Mouse (Mus musculus) inflammation-experienced regulatory T-cells, adult 6 months (primary cell): ENCODE data around the gene Myh11. TPM values are rescaled to one million over a fixed set of nuclear protein-coding genes. Genes with fewer than 3 reads are reported as not detected.

Experiments
- ATAC-seq: one replicate; pipeline ENCODE4 v1.8.0; 2017
- polyA plus RNA-seq, 3 experiments: library from polyadenylated mRNA; unstranded; fragments of 100-300 nt; shearing (Covaris generic); gene quantifications; one replicate each; pipeline ENCODE4 v1.2.1; 2017

The Myh11 gene
- polyA plus RNA-seq, 3 experiments from 2014 or later = 0.10 TPM; not detected in 2

- no peak for ATAC-seq
Observed at GRCm38 (mm10) chr16:14265203-14265920, 25.8 kb downstream of the Myh11 start.

DNA sequence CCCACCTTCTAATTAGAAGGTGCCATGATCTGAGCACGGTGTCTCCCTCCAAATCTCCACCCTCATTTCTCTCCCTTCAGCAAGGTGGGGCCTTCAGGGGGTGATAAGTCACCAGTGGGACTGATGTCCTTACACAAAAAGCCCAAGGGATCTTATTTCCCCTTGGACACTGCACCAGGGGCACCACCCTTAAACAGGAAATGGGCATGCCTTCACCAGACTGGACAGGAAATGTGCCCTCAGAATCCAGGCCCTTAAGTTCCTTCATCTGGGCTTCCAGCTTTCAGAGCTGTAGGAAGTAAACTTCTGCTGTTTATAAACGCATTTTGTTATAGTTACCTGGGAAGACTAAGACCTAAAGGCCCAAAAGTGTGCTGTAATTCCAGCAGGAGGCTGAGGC, 26.7 kb downstream of the Myh11 start:
- ATAC-seq = no peak

- no peak for ATAC-seq
Observed at GRCm38 (mm10) chr16:14263241-14263640, 27.9 kb downstream of the Myh11 start.

GRCm38 (mm10) chr16:14262410-14262809, 28.8 kb downstream of the Myh11 start:
- no peak for ATAC-seq

- no peak for ATAC-seq
Observed at GRCm38 (mm10) chr16:14258856-14259255, 32.3 kb downstream of the Myh11 start.

DNA sequence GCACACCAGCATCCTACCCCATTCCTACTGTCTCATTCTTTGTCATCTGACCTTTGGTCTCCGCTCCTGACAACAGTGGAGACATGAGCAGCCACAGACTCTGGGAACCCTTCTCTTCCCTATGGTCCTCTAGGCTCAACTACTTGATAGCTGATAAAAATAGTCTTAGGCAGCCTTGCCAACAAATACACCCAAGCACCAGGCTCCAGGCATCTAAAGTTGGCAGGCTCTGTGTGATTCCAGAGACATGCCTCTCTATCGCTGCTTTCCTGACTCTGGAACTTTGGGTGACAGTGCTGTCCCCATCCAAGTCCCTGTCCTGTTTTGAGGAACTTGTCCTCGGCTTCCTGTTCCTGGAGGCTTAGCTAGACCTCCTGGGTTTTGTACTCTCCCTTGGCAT, 37.6 kb downstream of the Myh11 start:
- no peak for ATAC-seq

- ATAC-seq = no peak
Observed at GRCm38 (mm10) chr16:14252877-14253276, 38.3 kb downstream of the Myh11 start.

GRCm38 (mm10) chr16:14249913-14250312, 41.3 kb downstream of the Myh11 start:
- ATAC-seq = no peak

DNA sequence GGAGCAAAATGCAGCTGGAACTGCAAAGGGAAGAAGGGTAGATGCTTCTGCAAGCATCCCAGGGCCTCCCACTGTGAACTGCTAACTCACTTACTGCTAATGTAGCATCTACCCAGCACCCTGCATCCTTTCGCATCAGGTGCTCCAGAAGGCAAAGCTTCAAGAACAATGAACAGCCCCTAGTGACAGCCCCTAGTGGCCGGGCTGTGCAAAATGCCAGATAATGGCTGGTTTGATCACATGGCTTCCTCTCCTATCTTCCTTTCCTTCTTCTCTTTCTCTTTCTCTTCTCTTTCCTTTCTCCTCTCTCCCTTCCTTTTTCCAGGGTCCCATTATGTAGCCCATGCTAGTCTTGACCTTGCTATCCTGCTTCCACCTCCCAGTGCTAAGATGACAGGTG, 48.6 kb downstream of the Myh11 start:
- ATAC-seq = no peak

DNA sequence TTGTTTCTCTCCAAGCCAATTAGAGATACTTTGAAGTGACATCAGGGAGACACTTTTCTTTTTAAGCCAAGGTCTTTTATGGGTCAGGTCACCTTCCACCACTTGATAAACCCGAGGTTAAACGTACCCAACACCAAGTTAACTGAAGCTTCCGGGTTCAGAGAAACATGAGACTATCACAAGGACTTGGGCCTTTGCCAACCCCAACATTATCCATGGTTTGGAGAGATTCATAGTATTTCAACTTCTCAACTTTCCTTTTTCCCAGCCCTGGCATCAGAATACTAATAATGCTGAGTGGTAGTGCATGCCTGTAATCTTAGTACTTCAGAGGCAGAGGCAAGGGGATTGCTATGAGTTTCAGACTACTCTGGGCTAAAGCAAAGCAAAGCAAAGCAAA, 49.1 kb downstream of the Myh11 start:
- ATAC-seq = no peak

GRCm38 (mm10) chr16:14237100-14237723, 54.0 kb downstream of the Myh11 start:
- no peak for ATAC-seq

DNA sequence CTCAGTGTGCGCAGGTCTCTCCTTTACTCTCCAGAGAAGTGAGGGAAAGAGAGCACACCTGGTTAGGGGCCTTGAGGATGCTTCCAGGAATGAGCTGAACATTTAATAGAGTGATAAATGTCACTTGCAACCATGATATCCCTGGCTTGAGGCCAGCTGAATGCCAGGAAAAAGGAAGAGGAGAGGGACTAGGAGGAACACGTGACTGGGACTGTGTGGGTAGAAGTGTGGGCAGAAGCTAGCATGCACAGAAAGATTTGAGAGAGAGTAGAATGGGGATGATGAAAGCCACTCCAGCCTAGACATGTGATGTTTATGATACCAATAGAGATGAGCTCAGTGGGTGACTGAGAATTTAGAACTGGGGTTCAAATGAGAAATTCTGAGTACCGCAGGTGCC, 76.0 kb downstream of the Myh11 start:
- ATAC-seq = no peak

GRCm38 (mm10) chr16:14198798-14199197, 92.4 kb downstream of the Myh11 start:
- no peak for ATAC-seq

DNA sequence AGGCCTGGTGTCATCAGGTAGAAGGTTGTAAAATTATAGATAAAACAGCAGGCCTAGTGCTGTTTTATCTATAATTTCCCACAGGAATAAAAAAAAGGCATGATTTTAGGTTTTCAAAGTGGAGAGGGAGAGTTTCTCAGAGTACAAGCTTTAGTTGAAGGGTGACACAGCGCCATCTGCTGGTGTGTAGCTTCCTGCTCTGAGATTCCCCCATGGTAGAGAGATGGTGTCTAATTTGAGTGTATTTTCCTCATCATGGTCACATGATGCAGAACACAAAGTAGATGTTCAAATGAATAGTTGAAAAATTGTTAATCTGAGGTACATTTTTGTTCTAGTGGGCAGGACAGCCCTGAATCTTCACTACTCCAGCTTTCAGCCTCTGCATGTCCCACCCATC, 95.7 kb downstream of the Myh11 start:
- ATAC-seq = peak; percentile 46

DNA sequence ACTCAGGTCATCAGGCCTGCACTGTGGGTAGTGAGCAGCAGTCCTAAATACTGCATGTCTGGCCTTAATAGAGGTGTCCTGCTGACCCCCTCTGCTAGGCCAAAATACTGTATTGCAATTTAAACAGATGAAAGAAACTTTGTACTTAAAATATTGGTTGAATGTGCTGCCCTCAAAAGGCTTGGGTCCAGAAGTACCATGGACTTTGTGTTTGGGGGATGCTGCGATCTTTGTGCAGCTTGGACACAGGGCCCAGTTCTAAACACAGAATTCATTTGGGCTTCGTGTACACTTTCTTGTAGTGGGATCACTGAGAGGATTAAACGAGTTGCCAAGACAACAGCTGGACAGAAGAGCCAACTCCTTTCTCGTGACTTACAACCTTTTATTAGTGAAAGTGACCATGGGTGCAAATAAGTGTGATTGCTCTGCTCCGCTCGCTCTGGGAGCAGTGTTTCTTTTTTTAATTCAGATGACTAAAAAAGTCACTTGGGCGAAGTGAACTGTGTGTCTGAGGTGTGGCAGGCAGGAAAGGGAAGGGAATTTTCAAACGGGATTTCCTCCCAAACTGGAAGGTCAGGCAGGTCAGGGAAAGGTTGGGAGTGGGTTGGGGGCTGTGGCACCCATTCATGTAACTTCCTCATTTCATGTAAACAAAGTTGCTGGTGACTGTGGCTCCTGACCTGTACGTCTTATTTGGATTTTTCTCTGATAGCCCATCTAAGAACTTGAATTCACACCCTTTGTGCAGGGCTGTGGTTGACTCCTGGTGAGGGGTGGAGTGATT, 96.8 kb downstream of the Myh11 start:
- no peak for ATAC-seq

DNA sequence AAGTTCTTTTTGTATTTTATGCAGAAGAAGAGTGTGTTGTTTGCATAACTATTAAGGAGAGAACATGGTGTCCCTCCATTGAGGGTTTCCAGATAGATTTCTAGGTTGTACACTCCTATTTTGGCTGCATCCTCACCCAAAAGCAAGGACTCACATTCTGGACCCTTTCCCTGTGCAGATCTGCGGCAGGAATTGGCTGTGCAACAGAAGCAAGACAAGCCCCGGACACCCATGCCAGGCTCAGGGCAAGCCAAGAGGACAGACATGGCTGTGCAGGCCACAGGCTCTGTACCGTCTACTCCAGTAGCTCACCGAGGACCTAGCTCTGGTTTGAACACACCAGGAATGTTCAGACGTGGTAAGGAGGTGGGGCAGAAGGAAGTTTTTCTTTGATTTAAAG, 105.7 kb downstream of the Myh11 start:
- ATAC-seq = no peak

- no peak for ATAC-seq
Observed at GRCm38 (mm10) chr16:14183856-14184255, 107.3 kb downstream of the Myh11 start.

DNA sequence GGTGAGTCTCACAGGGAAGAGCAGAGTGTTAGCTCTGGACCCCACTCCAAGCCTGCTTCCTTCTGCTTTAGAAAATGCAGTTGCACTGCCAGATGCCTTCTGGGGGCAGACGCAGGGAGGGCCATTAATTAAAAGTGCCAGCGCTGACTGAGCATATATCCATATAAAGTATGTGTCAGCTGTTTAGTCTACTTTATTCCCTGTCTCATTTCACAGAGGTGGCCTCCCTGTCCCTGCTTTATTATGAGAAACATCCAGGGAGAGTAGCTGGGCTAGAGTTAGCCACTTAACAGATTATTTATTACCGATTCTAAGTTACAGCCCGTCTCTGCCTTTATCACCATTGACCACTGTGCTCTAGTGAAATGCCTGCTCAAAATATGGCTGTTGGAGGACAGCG, 108.8 kb downstream of the Myh11 start:
- no peak for ATAC-seq

DNA sequence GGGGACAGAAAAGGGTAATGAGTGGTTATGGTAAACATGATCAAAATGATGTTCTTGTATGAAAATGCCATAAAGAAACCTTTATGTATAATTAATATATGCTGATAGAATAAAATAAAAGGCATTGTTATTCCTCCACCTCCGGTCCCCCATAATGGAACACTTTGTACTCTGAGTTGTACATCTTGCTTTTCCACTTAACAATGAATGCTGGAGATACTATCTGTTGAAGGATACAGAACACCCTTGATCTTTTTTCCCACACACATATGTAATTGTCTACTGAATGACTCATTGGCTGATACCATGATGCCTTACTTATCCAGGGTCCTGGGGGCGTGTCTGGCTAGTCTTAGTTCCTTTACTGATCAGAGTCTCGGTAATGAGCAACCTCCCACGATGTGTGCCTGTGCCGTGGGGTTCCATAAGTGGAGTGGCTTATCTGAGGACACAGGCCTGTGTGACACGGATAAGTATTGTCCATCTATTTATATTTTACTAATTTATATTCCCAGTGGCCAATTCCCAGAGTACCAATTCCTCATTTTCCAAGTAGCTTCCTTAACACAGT, 110.9 kb downstream of the Myh11 start:
- no peak for ATAC-seq

GRCm38 (mm10) chr16:14178041-14178440, 113.1 kb downstream of the Myh11 start:
- no peak for ATAC-seq

GRCm38 (mm10) chr16:14169706-14170105, 121.5 kb downstream of the Myh11 start:
- no peak for ATAC-seq

DNA sequence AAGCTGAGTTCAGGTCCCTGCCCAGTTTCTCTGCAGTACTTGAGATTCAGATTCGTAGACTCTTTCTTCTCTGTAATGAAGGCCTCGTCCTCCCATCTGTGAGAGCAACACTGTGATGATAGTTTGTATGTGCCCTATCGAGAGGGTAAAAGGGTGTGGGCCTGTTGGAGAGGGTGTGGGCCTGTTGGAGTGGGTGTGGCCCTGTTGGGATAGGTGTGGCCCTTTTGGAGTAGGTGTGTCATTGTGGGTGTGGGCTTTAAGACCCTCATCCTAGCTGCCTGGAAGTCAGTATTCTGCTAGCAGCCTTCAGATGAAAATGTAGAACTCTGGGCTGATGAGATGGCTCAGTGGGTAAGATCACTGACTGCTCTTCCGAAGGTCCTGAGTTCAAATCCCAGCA, 124.7 kb downstream of the Myh11 start:
- ATAC-seq = no peak

GRCm38 (mm10) chr16:14163731-14164130, 127.4 kb downstream of the Myh11 start:
- ATAC-seq = no peak
